Mouse (Mus musculus): ENCODE data around the gene Ccdc40.

The Ccdc40 gene

GRCm38 (mm10) chr11:119285791-119286527 is 57.6 kb downstream of the Ccdc40 start:
- DNase-seq (ENCODE audit: low read depth, low spot score): no peak

GRCm38 (mm10) chr11:119287207-119287992 is 59.0 kb downstream of the Ccdc40 start:
- no peak for DNase-seq (ENCODE audit: low read depth, low spot score)

GRCm38 (mm10) chr11:119292861-119293260 is 64.5 kb downstream of the Ccdc40 start:
- DNase-seq (ENCODE audit: low read depth, low spot score): peak; percentile 73

GRCm38 (mm10) chr11:119297996-119298395 is 69.6 kb downstream of the Ccdc40 start:
- peak; percentile 31 for DNase-seq (ENCODE audit: low read depth, low spot score)

- DNase-seq (ENCODE audit: low read depth, low spot score): no peak
Measured at GRCm38 (mm10) chr11:119298917-119299316, 70.5 kb downstream of the Ccdc40 start.

- DNase-seq (ENCODE audit: low read depth, low spot score): peak; percentile 99
Measured at GRCm38 (mm10) chr11:119299391-119300245, 71.2 kb downstream of the Ccdc40 start, which contains the start of gene Eif4a3. Gene Eif4a3, minus strand, starts transcription at chr11:119300089.

GRCm38 (mm10) chr11:119300246-119300935 is 72.0 kb downstream of the Ccdc40 start:
- no peak for DNase-seq (ENCODE audit: low read depth, low spot score)

- no peak for DNase-seq (ENCODE audit: low read depth, low spot score)
Measured at GRCm38 (mm10) chr11:119300986-119301385, 72.6 kb downstream of the Ccdc40 start.

GRCm38 (mm10) chr11:119304904-119305712 is 76.7 kb downstream of the Ccdc40 start:
- DNase-seq (ENCODE audit: low read depth, low spot score): peak; percentile 88

- no peak for DNase-seq (ENCODE audit: low read depth, low spot score)
Measured at GRCm38 (mm10) chr11:119306762-119307657, 78.6 kb downstream of the Ccdc40 start.

GRCm38 (mm10) chr11:119307658-119307867 is 79.2 kb downstream of the Ccdc40 start, which contains the start of gene Card14:
Gene Card14, plus strand, starts transcription at chr11:119307768.
- no peak for DNase-seq (ENCODE audit: low read depth, low spot score)

- no peak for DNase-seq (ENCODE audit: low read depth, low spot score)
Measured at GRCm38 (mm10) chr11:119307916-119308315, 79.5 kb downstream of the Ccdc40 start.

GRCm38 (mm10) chr11:119310621-119311020 is 82.2 kb downstream of the Ccdc40 start:
- DNase-seq (ENCODE audit: low read depth, low spot score): peak; percentile 64

GRCm38 (mm10) chr11:119314252-119314936 is 86.0 kb downstream of the Ccdc40 start:
- no peak for DNase-seq (ENCODE audit: low read depth, low spot score)

Data from ZHBTc4 (cell line).